Mouse (Mus musculus) cerebellum, adult 18-20 months (tissue): ENCODE measurements around the gene Abcd1.

Source experiments
- DNase-seq, 2 experiments: peaks; one replicate each; pipeline ENCODE4 v3.0.0; 2021

Gene Abcd1

GRCm38 (mm10) chrX:73744774-73745481 lies 28.5 kb downstream of the Abcd1 start:
- no peak for DNase-seq

DNA sequence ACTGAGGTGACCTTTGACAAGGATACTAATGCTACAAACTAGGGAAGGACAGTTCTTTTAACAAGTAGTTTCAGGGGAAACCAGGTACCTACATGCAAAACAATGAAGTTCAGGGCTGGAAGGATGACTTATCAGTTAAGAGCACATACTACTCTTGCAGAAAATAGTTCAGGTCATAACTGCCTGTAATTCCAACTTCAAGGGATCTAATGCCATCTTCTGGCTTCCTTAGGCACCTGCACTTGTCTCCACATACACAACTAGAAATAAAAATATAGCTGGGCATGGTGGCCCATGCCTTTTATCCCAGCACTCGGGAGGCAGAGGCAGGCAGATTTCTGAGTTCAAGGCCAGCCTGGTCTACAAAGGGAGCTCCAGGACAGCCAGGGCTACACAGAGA lies 32.6 kb downstream of the Abcd1 start:
- no peak for DNase-seq

GRCm38 (mm10) chrX:73756334-73757140 lies 40.1 kb downstream of the Abcd1 start, which contains the start of gene Plxnb3:
Gene Plxnb3 (plus strand): TSS chrX:73757090.
- peak in 1 of 2 experiments; percentile 9 for DNase-seq

GRCm38 (mm10) chrX:73758611-73759290 lies 42.4 kb downstream of the Abcd1 start:
- DNase-seq, result peak; percentile 67 to 69

DNA sequence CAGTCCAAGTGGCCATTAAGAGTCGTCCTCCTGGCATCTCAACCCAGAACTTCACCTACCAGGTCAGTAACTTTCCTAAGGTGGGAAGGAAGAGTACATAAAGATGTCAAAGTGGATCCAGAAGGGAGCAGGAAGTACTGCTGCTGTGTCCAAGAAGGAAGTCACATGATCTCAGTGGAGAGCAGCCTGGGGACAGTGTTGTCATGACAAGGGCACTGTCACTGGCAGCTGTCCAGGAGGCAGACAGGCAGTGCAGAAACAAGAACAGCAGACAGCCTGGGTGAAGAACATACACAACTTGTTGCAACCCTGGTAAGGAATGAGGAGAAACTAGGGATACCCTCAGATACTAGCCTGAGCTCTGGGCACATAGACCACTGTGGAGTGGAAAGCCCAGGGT lies 48.9 kb downstream of the Abcd1 start:
- no peak for DNase-seq

- no peak for DNase-seq
Observed at GRCm38 (mm10) chrX:73767267-73767666, 50.9 kb downstream of the Abcd1 start.

GRCm38 (mm10) chrX:73774168-73774760 lies 57.9 kb downstream of the Abcd1 start, which contains the start of gene Srpk3:
Gene Srpk3 (plus strand): TSS chrX:73774405.
- no peak for DNase-seq

DNA sequence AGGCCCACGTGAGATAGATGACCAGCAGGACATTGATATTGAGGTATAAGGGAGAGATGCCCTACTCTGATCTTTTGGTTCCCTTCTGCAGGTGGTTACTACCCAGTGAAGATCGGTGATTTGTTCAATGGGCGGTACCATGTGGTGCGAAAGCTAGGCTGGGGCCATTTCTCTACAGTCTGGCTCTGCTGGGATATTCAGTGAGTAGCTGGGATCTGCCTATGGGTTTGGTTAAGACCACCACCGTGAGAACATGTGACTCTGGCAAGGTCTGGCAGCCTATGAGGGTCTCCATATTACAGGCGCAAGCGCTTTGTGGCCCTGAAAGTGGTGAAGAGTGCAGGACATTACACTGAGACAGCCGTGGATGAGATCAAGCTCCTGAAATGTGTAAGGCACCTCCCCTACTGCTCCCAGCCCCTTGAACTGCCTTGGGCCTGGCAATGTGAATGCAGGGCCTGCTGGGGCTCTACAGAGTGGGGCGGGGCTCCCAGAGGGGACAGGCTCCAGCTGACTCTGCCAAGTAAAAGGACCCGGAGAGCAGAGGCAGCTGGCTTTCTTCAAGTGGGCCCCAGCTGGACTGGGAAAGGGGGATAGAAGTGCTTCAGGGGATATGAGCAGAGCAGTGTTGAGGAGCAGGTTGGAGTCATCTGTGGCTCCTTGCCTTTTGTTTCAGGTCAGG lies 58.5 kb downstream of the Abcd1 start:
- no peak for DNase-seq

DNA sequence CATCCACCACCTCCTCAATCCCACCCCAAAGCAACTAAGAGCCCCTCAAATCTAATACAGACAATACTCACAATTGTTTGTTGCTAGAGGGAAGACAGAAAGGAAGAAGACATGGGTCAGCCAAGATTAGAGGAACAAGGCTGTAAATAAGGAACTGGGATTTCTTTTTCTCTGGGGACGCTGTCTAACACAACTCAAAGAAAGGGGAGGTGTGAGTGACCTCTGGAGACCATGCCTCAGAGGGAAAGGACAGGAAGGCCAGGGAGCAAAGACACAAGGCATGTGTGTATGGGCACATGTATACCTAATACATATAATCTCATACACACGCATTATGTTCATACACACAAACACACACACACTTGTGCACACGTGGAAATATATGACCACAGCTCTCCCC lies 65.8 kb downstream of the Abcd1 start:
- DNase-seq, result no peak

GRCm38 (mm10) chrX:73785666-73786065 lies 69.3 kb downstream of the Abcd1 start:
- no peak for DNase-seq

GRCm38 (mm10) chrX:73786364-73787224 lies 70.2 kb downstream of the Abcd1 start, which contains the start of the genes Idh3g and Ssr4:
Gene Idh3g (minus strand): TSS chrX:73786897.
Gene Ssr4 (plus strand): TSS chrX:73787028.
- DNase-seq, result peak; percentile 89 to 93

DNA sequence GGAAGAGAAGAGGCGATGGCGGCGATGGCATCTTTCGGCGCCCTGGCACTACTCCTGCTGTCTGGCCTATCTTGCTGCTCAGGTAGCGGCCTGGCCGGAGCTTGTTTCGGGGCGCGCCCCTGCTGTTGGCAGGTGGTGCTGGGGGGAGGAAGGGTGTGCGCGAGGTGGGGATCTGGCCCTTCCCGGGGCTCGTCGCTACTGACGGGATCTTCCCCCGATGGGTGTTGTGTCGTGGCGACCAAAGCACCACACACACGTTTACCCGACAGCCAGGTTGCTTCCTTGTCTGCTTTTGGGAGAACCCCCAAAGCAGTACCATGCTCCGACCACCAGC lies 70.8 kb downstream of the Abcd1 start:
- no peak for DNase-seq
